17 mouse cellular contexts compared by ENCODE assay signal in the genomic region with DNA sequence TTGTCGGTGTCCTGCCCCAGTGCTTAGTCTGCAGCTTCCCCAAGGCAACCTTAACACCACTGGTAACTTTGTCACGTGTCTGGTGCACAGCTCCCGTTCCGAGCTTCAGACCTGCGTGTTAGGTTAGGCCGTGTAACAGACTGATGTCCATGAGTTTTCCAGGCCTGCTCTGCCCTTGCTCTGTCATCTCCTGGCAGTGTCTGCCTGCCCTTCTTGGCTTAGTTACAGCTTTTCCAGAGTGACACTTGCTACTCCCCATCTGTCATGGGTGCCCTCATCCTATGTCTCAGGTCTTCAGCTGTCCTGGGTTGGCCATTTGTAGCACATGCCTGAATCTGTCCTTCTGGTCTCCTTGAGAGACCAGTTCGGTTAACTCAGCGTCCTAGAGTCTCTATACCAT. TPM values are rescaled to one million over a fixed set of nuclear protein-coding genes. Genes with fewer than 3 reads are reported as not detected.
A peak's percentile ranks its signal among the peaks of the same experiment; 100 is the strongest.
DNase-seq lines count a peak whose midpoint lies in the region; TF ChIP-seq lines count a peak whose summit lies in the region.
"Not testable (repeated sequence)": the region's sequence is repeated elsewhere in the genome, so short reads cannot be mapped to it uniquely, and the experiment has no call there.
"Had no signal": no experiment of that assay in that cellular context is flagged by ENCODE, and none has a peak within 500 bp of the region (broad histone marks: within the 10 kb centered on the region; RNA-seq: fewer than 3 reads in every experiment).

No protein-coding gene starts in this region.

- H3K4me3 ChIP-seq in testis, adult 2 months (ENCODE audit: control insufficient read depth, low read depth, low read length): peak overlapping the region; percentile 50

- not testable (repeated sequence) for H3K27ac ChIP-seq in testis, adult 2 months (ENCODE audit: control insufficient read depth, insufficient read depth, low read depth, low read length)

- H3K36me3 ChIP-seq in testis, adult 2 months (ENCODE audit: control insufficient read depth, insufficient read depth, low read length): not testable (repeated sequence)

- DNase-seq in adrenal gland, postnatal 10 days: peak; percentile 47
- peak; percentile 35 for DNase-seq in cerebellum, adult 11 months
- DNase-seq in cerebellum, adult 9-10 months: peak; percentile 67
- DNase-seq in cerebellum, postnatal 36 days: peak; percentile 31 to 33
- DNase-seq in heart, adult 11 months: peak; percentile 95
- peak; percentile 63 for DNase-seq in kidney, adult 11 months
- DNase-seq in kidney, postnatal 36 days: peak; percentile 26 to 33

- TF ChIP-seq CTCF in testis, adult 2 months (IDR thresholded peaks at IDR 0.05; ENCODE audit: control insufficient read depth, insufficient read depth, insufficient replicate concordance, low read depth, low read length): not testable (repeated sequence)

- H3K4me1 ChIP-seq in testis, adult 2 months (ENCODE audit: control insufficient read depth, insufficient read depth, low read length): not testable (repeated sequence)

- TF ChIP-seq POLR2A in testis, adult 2 months (IDR thresholded peaks at IDR 0.05; ENCODE audit: control insufficient read depth, low read depth, low read length): not testable (repeated sequence)

- H3K27me3 ChIP-seq in testis, adult 2 months (ENCODE audit: control insufficient read depth, insufficient read depth, low read length): not testable (repeated sequence)

RNA-seq across cellular contexts. Expression of a gene that starts 2.1 kb away (rescaled TPM):
- total RNA-seq in adrenal gland, postnatal 10 days (2021): 10 to 100 TPM; 14.2 to 22.8 TPM
- polyA plus RNA-seq in testis, adult 2 months (2012; rRNA removed): 27.1 and 28.2 TPM in 2 replicates

RNA-seq across cellular contexts. Expression of a gene that starts 19.5 kb away (rescaled TPM):
- 10 to 100 TPM; 41.7 to 42.4 TPM for total RNA-seq in adrenal gland, postnatal 10 days (2021)
- 18.3 and 19.1 TPM in 2 replicates for polyA plus RNA-seq in testis, adult 2 months (2012; rRNA removed)

RNA-seq across cellular contexts. Expression of a gene that starts 19.8 kb away (rescaled TPM):
- total RNA-seq in adrenal gland, postnatal 10 days (2021): under 1 TPM in 1 of 2 experiments, not detected in 1; 0.39 TPM
- 0.11 and 0.58 TPM in 2 replicates for polyA plus RNA-seq in testis, adult 2 months (2012; rRNA removed)
- total RNA-seq: hematopoietic stem cell, adult 5-6 weeks; megakaryocyte progenitor cell, adult 5-6 weeks had no signal
- polyA plus RNA-seq: heart, embryonic 12.5 days; heart, postnatal 0 days; intestine, postnatal 0 days; liver, embryonic 15.5 days; lung, embryonic 14.5 days; midbrain, embryonic 11.5 days; midbrain, embryonic 16.5 days had no signal

Comparison
In these comparisons a context has a peak if more than half of its experiments do, and no peak if none do; other contexts are left out.
1. DNase-seq: peak in every context shown above with its lines; median percentile 95 in heart, adult 11 months; 67 in cerebellum, adult 9-10 months; 63 in kidney, adult 11 months; 47 in adrenal gland, postnatal 10 days; 35 in cerebellum, adult 11 months; 32 in cerebellum, postnatal 36 days; 30 in kidney, postnatal 36 days.